Mouse (Mus musculus) erythroblast, embryonic 14.5 days (primary cell): ENCODE results near the gene Hecw2. TPM values are rescaled to one million over a fixed set of nuclear protein-coding genes. Genes with fewer than 3 reads are reported as not detected.

Source experiments
- H3K27me3 ChIP-seq: 2 replicates; pipeline ENCODE4 v1.6.1; 2012; ENCODE audit warnings: inconsistent platforms; ENCODE audit not compliant: control insufficient read depth
- H3K36me3 ChIP-seq: 2 replicates; pipeline ENCODE4 v1.6.1; 2012; ENCODE audit warnings: mild to moderate bottlenecking, inconsistent platforms; ENCODE audit not compliant: control insufficient read depth
- H3K4me1 ChIP-seq: 2 replicates; pipeline ENCODE4 v1.6.1; 2012; ENCODE audit warnings: inconsistent platforms; ENCODE audit not compliant: control insufficient read depth
- H3K4me3 ChIP-seq: replicated peaks from 2 replicates; pipeline ENCODE3; 2012; ENCODE audit warnings: moderate library complexity, mild to moderate bottlenecking, inconsistent platforms
- H3K9me3 ChIP-seq: 2 replicates; pipeline ENCODE4 v1.6.1; 2012; ENCODE audit warnings: low read length, inconsistent platforms, mixed read lengths; ENCODE audit not compliant: control insufficient read depth
- GATA1 ChIP-seq: IDR thresholded peaks from 2 replicates; pipeline ENCODE4 v1.6.1; 2012; ENCODE audit warnings: low read length, inconsistent platforms, mixed read lengths
- TAL1 ChIP-seq: IDR thresholded peaks from 3 replicates; pipeline ENCODE4 v1.6.1; 2012; ENCODE audit warnings: low read length, inconsistent platforms, mixed read lengths
- polyA plus RNA-seq: library from polyadenylated mRNA; stranded (reverse); fragments of >175 nt; gene quantifications from 2 replicates; pipeline ENCODE4 v1.2.3, GENCODE M21; 2012

Gene Hecw2
- polyA plus RNA-seq, 1 experiment = not detected

DNA sequence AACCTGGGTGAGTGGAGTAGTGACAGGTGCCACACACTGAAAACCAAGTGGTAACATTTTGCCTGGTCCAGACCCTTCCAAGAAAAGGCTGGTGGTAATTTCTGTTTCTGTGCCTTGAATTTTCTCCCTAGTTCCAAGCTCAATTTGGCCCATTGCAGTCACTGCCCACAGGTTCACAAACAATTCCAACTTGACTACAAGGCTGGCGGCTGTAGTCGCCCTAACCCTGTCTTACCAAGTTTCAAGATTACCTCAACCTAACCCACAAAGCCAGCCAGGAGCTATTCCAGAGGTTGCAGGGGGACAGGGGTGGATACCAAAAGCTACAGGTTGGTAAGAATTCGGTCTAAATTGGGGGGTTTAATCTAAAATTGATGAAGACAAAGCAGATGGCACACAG is 27.0 kb downstream of the Hecw2 start:
- Histone ChIP-seq H3K9me3 (no peaks in the 10 kb centered on the region), H3K4me3 (no peak overlapping the region)

DNA sequence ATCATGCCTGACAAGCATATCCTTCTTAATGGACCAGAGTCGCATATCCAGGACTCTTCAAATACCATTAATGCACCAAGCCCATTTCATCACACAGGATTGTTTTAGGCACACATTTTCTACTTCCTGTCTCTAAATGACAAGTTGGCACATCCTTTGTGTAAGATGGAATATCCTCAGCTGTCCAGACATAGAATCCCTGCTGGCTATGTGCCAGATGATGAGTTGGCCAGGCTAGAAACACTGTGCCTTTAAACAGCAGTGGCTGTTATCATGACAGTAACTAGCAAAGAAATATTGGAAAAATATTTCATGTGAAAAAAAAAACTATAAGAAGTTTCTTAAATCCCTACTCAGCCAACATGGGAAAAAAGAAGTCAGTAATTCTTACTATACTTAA is 35.4 kb downstream of the Hecw2 start:
- H3K27me3 ChIP-seq = no peaks in the 10 kb centered on the region
- no peak overlapping the region for H3K4me3 ChIP-seq
- no peaks in the 10 kb centered on the region for H3K9me3 ChIP-seq
- no peaks in the 10 kb centered on the region for H3K4me1 ChIP-seq
- no peaks in the 10 kb centered on the region for H3K36me3 ChIP-seq
- TF ChIP-seq TAL1 (no peak), GATA1 (no peak)

More for the DNA sequence above, 27.0 kb downstream of the Hecw2 start:
- Histone ChIP-seq H3K4me1 (no peaks in the 10 kb centered on the region), H3K36me3 (no peaks in the 10 kb centered on the region), H3K27me3 (no peaks in the 10 kb centered on the region)
- TF ChIP-seq GATA1 (no peak), TAL1 (no peak)

DNA sequence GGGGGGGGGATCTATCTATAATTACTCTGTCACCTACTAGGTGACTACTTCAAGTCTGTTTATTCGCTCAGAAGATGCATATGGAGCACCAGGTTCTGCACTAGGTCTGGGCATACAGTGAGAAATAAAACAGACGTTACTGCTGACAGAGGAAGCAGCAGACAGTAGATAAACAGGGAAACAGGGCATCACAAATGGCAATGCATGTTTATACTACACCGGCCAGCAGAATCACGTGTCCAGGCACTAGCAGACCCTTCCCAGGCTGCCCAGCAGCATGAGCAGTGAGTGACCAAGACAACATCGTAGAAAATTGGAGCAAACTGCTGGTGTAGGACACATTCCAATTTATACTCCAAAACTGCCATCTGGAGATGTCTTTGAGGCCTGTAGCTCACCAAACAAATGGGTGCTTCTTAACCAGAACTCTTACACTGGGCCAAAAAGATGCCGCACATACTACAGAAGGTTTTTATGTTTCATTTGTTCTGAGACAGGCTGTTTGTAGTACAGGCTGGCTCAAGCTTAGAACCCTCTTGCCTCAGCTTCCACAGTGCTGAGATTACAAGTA is 41.7 kb downstream of the Hecw2 start:
- TF ChIP-seq GATA1 (no peak), TAL1 (no peak)
- H3K4me1 ChIP-seq = no peaks in the 10 kb centered on the region
- H3K4me3 ChIP-seq = no peak overlapping the region

DNA sequence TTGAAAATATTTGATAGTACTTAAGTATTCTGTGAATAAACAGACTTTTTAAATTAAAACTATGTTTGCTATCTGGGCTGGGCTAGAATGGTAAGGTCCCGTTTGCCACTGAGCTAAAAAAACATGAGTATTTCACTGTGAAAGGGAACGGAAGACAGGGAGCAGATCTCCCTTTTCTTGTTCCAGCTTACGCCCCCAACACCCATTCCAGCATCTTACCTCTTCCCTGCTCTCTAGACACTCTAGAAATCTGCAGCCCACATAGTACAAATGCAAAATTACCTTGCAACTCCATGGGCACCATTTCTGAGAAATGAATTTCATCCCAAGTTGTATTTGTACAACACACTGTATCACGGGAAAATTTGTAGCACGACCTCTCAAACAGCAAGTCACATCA is 49.9 kb downstream of the Hecw2 start:
- Histone ChIP-seq H3K36me3 (no peaks in the 10 kb centered on the region), H3K9me3 (no peaks in the 10 kb centered on the region), H3K4me1 (no peaks in the 10 kb centered on the region), H3K4me3 (no peak overlapping the region), H3K27me3 (no peaks in the 10 kb centered on the region)
- TF ChIP-seq TAL1 (no peak), GATA1 (no peak)

More for the DNA sequence above, 41.7 kb downstream of the Hecw2 start:
- Histone ChIP-seq H3K36me3 (no peaks in the 10 kb centered on the region), H3K27me3 (no peaks in the 10 kb centered on the region), H3K9me3 (peaks cover 2% of the 10 kb centered on the region)

DNA sequence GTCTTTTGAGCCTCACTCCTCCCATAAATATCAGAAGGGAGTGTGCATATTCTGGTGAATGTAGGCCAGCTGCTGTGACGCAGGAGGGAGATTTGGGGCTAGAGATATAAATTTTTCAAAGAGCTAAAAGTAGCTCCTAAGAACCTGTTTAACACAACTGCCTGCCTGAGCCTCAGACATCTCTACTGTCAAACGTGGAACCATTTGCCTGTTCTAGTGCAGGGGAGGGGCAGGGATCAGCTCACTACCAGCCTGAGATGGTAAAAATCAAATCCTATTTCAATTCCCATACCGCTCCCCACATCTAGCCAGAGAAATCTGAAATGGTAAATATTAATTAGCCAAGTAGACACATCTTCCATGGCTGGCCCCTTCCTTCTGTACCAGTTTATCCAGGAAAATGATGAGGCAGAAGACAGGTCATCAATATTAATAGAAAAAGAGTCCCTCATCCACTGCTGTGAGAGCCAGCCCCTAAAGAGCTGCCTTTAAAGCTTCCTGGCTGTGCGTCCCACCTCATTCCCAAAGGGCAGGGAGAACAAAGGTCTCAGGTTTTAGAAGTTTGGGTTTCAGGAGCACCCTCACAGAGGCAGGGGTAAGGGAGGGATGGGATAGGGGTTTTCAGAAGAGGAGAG is 61.0 kb downstream of the Hecw2 start:
- Histone ChIP-seq H3K4me1 (no peaks in the 10 kb centered on the region), H3K27me3 (no peaks in the 10 kb centered on the region), H3K36me3 (no peaks in the 10 kb centered on the region), H3K9me3 (no peaks in the 10 kb centered on the region), H3K4me3 (no peak overlapping the region)
- TF ChIP-seq GATA1 = no peak

DNA sequence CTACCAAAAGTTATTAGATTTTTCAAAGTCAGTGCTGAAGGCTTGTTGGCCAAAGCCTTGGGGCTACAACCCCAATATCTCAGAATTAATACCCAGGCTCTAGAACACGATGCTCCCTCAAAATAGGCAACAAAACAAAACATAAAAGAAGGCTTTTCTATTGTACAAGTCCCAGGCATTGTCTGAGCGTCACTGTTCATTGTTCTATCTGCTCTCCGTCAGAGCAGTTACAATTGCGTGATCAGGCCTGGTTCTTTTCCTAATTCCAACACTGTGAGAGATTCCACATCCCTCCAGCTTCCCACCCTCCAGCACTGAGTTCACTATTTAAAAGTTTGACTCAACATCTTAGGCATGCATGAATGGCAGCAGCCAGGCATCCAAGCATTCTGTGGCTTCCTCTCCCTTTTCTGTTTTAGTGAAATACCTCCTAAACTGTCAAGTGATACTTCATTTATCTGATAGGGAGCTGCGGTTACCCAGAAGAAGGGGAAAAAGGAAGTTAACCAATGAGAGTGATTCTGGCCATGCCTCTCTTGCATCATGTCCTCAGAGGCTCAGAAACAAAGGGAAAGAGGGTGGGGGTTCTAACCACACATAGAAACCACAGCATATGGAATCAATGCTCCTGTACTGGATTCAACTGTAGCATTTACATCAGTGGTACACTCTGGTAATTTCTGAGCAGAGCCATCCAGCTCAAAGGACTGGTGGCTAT is 66.1 kb downstream of the Hecw2 start:
- H3K9me3 ChIP-seq = no peaks in the 10 kb centered on the region
- no peak for TF ChIP-seq TAL1
- TF ChIP-seq GATA1 = no peak
- no peak overlapping the region for H3K4me3 ChIP-seq
- H3K27me3 ChIP-seq = no peaks in the 10 kb centered on the region
- no peaks in the 10 kb centered on the region for H3K36me3 ChIP-seq
- no peaks in the 10 kb centered on the region for H3K4me1 ChIP-seq

DNA sequence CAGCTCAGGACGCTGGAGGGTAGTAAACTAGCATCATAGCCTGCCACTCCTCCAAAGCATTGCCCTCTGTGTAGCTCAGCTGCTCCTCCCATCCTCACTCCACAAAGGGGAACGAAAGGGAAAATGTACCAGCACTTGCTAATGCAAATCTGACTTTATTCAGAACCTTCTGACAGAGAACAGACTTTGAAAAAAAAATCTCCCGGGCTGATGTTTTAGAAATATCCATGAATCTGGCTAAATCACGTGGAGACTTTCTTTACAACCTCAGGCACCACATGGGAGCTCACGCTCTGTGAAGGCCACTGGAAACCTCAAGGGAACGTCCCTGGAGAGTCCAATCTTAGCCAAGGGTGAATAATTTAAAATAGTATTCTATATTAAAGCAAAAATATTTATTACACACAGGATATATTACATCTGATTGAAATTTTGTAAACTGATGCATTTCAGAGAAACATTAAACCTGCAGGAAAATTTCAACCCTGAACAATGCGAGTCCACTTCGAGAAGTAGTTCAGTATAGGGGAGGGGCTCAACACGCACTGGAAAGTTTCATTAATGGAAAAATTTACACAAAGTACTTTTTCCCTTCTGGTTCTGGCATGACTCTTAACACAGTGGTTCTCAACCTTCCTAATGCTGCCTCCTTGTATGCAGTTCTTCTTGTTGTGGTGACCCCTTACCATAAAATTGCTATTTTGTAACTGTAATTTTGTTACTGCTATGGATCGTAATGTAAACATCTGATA is 67.8 kb downstream of the Hecw2 start:
- Histone ChIP-seq H3K4me3 (no peak overlapping the region), H3K9me3 (no peaks in the 10 kb centered on the region), H3K4me1 (no peaks in the 10 kb centered on the region), H3K36me3 (no peaks in the 10 kb centered on the region), H3K27me3 (no peaks in the 10 kb centered on the region)
- TF ChIP-seq GATA1 = no peak
- no peak for TF ChIP-seq TAL1

DNA sequence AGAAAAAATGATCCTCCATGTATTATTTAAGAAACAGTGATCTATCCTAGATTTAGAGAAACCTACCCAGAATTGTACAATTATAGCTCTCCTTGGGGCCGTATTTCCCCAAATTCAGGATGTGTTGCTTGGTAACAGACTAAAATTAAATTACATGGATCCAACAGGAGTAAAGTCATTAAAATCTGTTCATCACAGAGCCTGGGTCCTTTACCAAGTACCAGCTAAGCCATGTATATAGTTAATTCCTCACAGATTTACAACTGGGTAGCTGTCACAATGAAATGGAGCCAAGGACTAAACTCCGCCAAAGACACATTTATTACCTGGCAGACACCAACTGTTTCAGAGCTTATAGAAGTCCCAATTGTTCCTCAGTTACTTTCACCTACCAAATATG is 72.4 kb downstream of the Hecw2 start:
- Histone ChIP-seq H3K36me3 (no peaks in the 10 kb centered on the region), H3K9me3 (no peaks in the 10 kb centered on the region), H3K27me3 (no peaks in the 10 kb centered on the region), H3K4me3 (no peak overlapping the region), H3K4me1 (no peaks in the 10 kb centered on the region)
- TF ChIP-seq TAL1 (no peak), GATA1 (no peak)
